Mouse (Mus musculus) midbrain, embryonic 13.5 days (tissue): ENCODE results near the gene Nppb. TPM values are rescaled to one million over a fixed set of nuclear protein-coding genes. Genes with fewer than 3 reads are reported as not detected.
A peak's percentile ranks its signal among the peaks of the same experiment; 100 is the strongest.

Source experiments
- ATAC-seq: fragments of 200-750 bp; cut with Nextera tagmentation; 2 replicates; pipeline ENCODE4 v1.8.0; 2017; ENCODE audit warnings: mild to moderate bottlenecking, moderate TSS enrichment, moderate library complexity
- H3K27ac ChIP-seq: fragments of 300-500 bp; sonication (generic); 2 replicates; pipeline ENCODE4 v1.5.1; 2015; ENCODE audit warnings: inconsistent platforms, mild to moderate bottlenecking, moderate library complexity
- H3K27me3 ChIP-seq: fragments of 300-500 bp; sonication (generic); 2 replicates; pipeline ENCODE4 v1.6.1; 2015; ENCODE audit warnings: mild to moderate bottlenecking, inconsistent platforms
- H3K36me3 ChIP-seq: fragments of 300-500 bp; sonication (generic); 2 replicates; pipeline ENCODE4 v1.6.1; 2015; ENCODE audit warnings: mild to moderate bottlenecking, inconsistent platforms
- H3K4me1 ChIP-seq: fragments of 300-500 bp; sonication (generic); replicated peaks from 2 replicates; pipeline ENCODE4 v1.6.1; 2015; ENCODE audit warnings: inconsistent platforms
- H3K4me2 ChIP-seq: fragments of 300-500 bp; sonication (generic); replicated peaks from 2 replicates; pipeline ENCODE4 v1.6.1; 2015; ENCODE audit warnings: moderate library complexity, mild to moderate bottlenecking, inconsistent platforms
- H3K4me3 ChIP-seq: fragments of 300-500 bp; sonication (generic); replicated peaks from 2 replicates; pipeline ENCODE4 v1.5.1; 2015; ENCODE audit warnings: mild to moderate bottlenecking, inconsistent platforms
- H3K9ac ChIP-seq: fragments of 300-500 bp; sonication (generic); replicated peaks from 2 replicates; pipeline ENCODE4 v1.6.1; 2015; ENCODE audit warnings: mild to moderate bottlenecking, inconsistent platforms
- H3K9me3 ChIP-seq: fragments of 300-500 bp; sonication (generic); 2 replicates; pipeline ENCODE4 v1.6.1; 2016; ENCODE audit warnings: mild to moderate bottlenecking, inconsistent platforms
- WGBS: fragments of 180-500 bp; shearing (Covaris S2); methylation state at CpG from one replicate; pipeline ENCODE4 v1.1.7; 2015; 5-methylcytosine and 5-hydroxymethylcytosine counted together
- polyA plus RNA-seq: library from polyadenylated mRNA; unstranded; fragments of >200 nt; fragmentation: Nextera tagmentation; extraction: Ambion mirVana; gene quantifications from 2 replicates; pipeline ENCODE4 v1.2.1, GENCODE M21; 2015

Nppb gene
- polyA plus RNA-seq, 1 experiment from 2014 or later = not detected

- Histone ChIP-seq H3K27ac (no peak overlapping the region), H3K9me3 (0 out of 2 replicates have a peak, but pooled peaks cover 4% of the 10 kb centered on the region), H3K4me2 (no peak overlapping the region), H3K36me3 (no peaks in the 10 kb centered on the region), H3K4me1 (no peaks in the 10 kb centered on the region), H3K4me3 (no peak overlapping the region), H3K27me3 (no peaks in the 10 kb centered on the region), H3K9ac (no peak overlapping the region)
- WGBS = 76% methylated on average over 7 of the region's 7 CpGs
- ATAC-seq = no peak
Observed at GRCm38 (mm10) chr4:147979441-147979860, 6.1 kb upstream of the Nppb start.

DNA sequence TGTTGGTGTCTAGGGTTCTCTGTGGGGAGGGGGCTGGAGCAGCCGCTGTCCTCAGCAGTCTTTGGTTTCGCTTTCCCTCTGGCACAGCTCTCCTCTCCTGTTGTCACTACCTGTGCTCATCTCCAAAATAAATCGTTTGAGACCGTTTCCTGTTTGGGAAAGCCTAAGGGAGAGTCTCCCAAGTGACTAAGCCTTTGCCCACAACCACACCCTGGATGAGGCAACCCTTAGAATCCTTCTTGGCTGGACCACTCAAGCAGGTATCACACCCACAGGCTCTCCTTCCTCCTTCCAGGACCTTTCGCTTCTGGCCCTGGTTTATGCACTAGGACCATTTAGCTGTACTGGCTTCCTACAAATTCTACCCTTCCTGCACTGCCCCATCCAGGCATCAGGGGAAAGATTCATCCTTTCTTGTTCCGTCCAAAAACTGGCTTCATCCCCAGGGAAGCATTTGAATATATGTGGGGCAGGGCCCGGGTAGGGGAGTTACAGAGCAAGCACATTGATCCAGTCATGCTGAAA is 8.0 kb downstream of the Nppb start:
- Histone ChIP-seq H3K4me3 (no peak overlapping the region), H3K4me2 (no peak overlapping the region), H3K36me3 (no peaks in the 10 kb centered on the region), H3K27me3 (no peaks in the 10 kb centered on the region), H3K9ac (no peak overlapping the region), H3K4me1 (no peaks in the 10 kb centered on the region), H3K27ac (no peak overlapping the region), H3K9me3 (no peaks in the 10 kb centered on the region)
- 68% methylated on average over 7 of the region's 7 CpGs for WGBS
- no peak for ATAC-seq

GRCm38 (mm10) chr4:147995311-147995710 is 9.7 kb downstream of the Nppb start:
- H3K27ac ChIP-seq = no peak overlapping the region
- no peak overlapping the region for H3K9ac ChIP-seq
- no peak overlapping the region for H3K4me3 ChIP-seq
- ATAC-seq = no peak
- no peak overlapping the region for H3K4me2 ChIP-seq
- no peaks in the 10 kb centered on the region for H3K36me3 ChIP-seq
- WGBS = 83% methylated on average over 3 of the region's 3 CpGs
- H3K4me1 ChIP-seq = peaks cover 4% of the 10 kb centered on the region
- no peaks in the 10 kb centered on the region for H3K9me3 ChIP-seq
- no peaks in the 10 kb centered on the region for H3K27me3 ChIP-seq

- 39% methylated on average over 12 of the region's 12 CpGs for whole genome bisulfite sequencing
- Histone ChIP-seq H3K4me1 (peaks cover 28% of the 10 kb centered on the region), H3K9me3 (no peaks in the 10 kb centered on the region), H3K27ac (peak within 1 kb of the TSS; percentile 80), H3K27me3 (no peaks in the 10 kb centered on the region), H3K4me3 (no peak within 1 kb of the TSS), H3K36me3 (peaks cover 26% of the 10 kb centered on the region), H3K4me2 (peak within 1 kb of the TSS; percentile 2; the same call in 1 of the 2 replicates), H3K9ac (peak within 1 kb of the TSS; percentile 28; the same call in 1 of the 2 replicates)
- ATAC-seq = peak; percentile 57
Observed at GRCm38 (mm10) chr4:148000202-148000772, 14.7 kb downstream of the Nppb start, which contains the start of gene Nppa. Gene Nppa (plus strand): TSS chr4:148000722.

- Histone ChIP-seq H3K36me3 (peaks cover 35% of the 10 kb centered on the region), H3K4me3 (no peak overlapping the region), H3K27ac (peak overlapping the region; percentile 80), H3K9me3 (no peaks in the 10 kb centered on the region), H3K9ac (no peak overlapping the region), H3K4me2 (peak overlapping the region; percentile 2; the same call in 1 of the 2 replicates), H3K27me3 (no peaks in the 10 kb centered on the region), H3K4me1 (peaks cover 28% of the 10 kb centered on the region)
- WGBS = 62% methylated on average over 17 of the region's 17 CpGs
- ATAC-seq = peak; percentile 73
Observed at GRCm38 (mm10) chr4:148001013-148001789, 15.6 kb downstream of the Nppb start.

DNA sequence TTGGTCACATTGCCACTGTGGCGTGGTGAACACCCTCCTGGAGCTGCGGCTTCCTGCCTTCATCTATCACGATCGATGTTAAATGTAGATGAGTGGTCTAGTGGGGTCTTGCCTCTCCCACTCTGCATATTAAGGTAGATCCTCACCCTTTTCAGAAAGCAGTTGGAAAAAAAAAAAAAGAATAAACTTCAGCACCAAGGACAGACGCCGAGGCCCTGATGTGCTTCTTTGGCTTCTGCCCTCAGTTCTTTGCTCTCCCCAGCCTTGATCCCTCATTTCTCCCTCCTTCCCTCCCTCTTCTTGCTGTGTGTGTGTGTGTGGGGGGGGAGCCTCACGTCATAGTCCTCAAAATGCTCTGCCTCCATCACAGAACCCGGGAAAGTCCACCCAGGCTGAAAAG is 16.3 kb downstream of the Nppb start:
- no peaks in the 10 kb centered on the region for H3K9me3 ChIP-seq
- H3K27me3 ChIP-seq = no peaks in the 10 kb centered on the region
- ATAC-seq = no peak; the same call in 1 of the 2 replicates
- peaks cover 28% of the 10 kb centered on the region for H3K4me1 ChIP-seq
- H3K4me3 ChIP-seq = no peak overlapping the region
- peaks cover 42% of the 10 kb centered on the region for H3K36me3 ChIP-seq
- no peak overlapping the region for H3K9ac ChIP-seq
- 43% methylated on average over 8 of the region's 8 CpGs for WGBS
- no peak overlapping the region for H3K4me2 ChIP-seq
- peak overlapping the region; percentile 80 for H3K27ac ChIP-seq

GRCm38 (mm10) chr4:148004361-148004760 is 18.8 kb downstream of the Nppb start:
- 88% methylated on average over 7 of the region's 7 CpGs for WGBS
- Histone ChIP-seq H3K4me2 (no peak overlapping the region), H3K9ac (no peak overlapping the region), H3K4me1 (peaks cover 28% of the 10 kb centered on the region), H3K27me3 (no peaks in the 10 kb centered on the region), H3K27ac (no peak overlapping the region), H3K36me3 (peaks cover 67% of the 10 kb centered on the region), H3K9me3 (no peaks in the 10 kb centered on the region), H3K4me3 (no peak overlapping the region)
- no peak for ATAC-seq

DNA sequence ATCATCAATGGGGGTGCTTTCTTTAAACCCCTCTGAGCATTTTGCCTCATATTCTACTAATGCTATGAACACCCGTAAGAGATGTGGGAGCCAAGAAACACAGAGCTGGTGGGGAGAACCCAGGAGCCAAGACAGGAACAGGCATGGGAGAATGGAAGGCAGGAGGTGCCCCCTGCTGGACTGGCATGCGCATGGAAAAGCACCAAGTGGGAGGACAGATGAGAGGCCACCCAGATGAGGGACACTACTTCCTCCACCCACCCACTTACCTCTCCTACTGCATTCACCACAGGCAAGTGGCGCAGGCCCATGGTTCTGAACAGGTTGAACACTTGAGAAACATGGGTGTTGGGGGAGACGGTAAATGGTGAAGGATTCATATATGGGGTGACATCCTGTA is 22.8 kb downstream of the Nppb start:
- Histone ChIP-seq H3K4me3 (no peak overlapping the region), H3K27ac (no peak overlapping the region), H3K4me2 (no peak overlapping the region), H3K27me3 (no peaks in the 10 kb centered on the region), H3K9me3 (no peaks in the 10 kb centered on the region), H3K9ac (no peak overlapping the region), H3K4me1 (no peaks in the 10 kb centered on the region), H3K36me3 (peaks cover 100% of the 10 kb centered on the region)
- 0 out of 2 replicates have a peak, but pooled peaks have one; percentile 6 for ATAC-seq
- WGBS = 83% methylated on average over 4 of the region's 4 CpGs

- no peaks in the 10 kb centered on the region for H3K27me3 ChIP-seq
- H3K4me2 ChIP-seq = no peak overlapping the region
- H3K4me1 ChIP-seq = no peaks in the 10 kb centered on the region
- ATAC-seq = 0 out of 2 replicates have a peak, but pooled peaks have one; percentile 24
- no peak overlapping the region for H3K27ac ChIP-seq
- WGBS = 95% methylated on average over 2 of the region's 2 CpGs
- H3K36me3 ChIP-seq = peaks cover 100% of the 10 kb centered on the region
- no peaks in the 10 kb centered on the region for H3K9me3 ChIP-seq
- H3K4me3 ChIP-seq = no peak overlapping the region
- H3K9ac ChIP-seq = no peak overlapping the region
Observed at GRCm38 (mm10) chr4:148009641-148010040, 24.1 kb downstream of the Nppb start.

DNA sequence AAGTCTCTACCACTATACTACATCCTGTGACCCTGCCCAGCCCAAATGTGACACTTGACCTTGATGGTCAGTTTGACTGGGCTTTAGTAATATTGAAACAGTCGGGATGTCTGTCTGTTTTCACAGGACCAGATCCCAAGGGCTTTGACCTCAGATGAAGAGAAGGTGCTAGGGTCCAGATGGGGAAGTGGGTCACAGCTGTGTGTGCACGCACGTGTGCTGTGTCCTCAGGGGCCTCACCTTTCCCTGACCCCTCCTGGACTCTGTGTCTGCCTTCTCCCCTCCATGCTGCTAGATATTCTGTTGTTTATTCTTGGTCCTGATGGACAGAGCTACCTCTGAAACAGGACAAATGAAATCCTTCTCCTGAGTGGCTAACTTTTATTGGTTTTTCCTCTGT is 25.7 kb downstream of the Nppb start:
- no peak for ATAC-seq
- Histone ChIP-seq H3K27ac (no peak overlapping the region), H3K4me2 (no peak overlapping the region), H3K4me1 (no peaks in the 10 kb centered on the region), H3K27me3 (no peaks in the 10 kb centered on the region), H3K36me3 (peaks cover 100% of the 10 kb centered on the region), H3K9ac (no peak overlapping the region), H3K9me3 (no peaks in the 10 kb centered on the region), H3K4me3 (no peak overlapping the region)
- 74% methylated on average over 3 of the region's 3 CpGs for WGBS

DNA sequence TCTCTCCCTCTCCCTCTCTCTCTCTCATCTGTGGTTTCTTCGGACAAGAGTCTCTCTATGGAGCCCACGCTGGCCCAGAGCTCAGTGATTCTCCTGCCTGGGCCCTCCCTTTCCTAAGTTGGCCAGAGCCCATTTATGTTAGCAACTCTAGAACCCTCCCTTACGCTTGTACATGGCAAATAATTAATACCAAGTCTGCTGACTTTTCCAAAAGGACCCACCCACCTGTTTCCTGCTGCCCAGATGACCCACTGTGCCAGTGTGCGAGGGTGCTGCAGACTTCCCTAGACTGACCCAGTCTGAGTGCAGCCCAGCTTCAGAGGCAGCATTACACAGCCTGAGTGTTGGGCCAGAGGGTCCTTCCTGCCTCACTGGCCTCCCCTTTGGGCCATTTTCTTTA is 26.6 kb downstream of the Nppb start:
- no peaks in the 10 kb centered on the region for H3K9me3 ChIP-seq

GRCm38 (mm10) chr4:148015418-148015817 is 29.8 kb downstream of the Nppb start:
- Histone ChIP-seq H3K4me1 (peaks cover 6% of the 10 kb centered on the region), H3K27me3 (no peaks in the 10 kb centered on the region), H3K9me3 (no peaks in the 10 kb centered on the region), H3K36me3 (peaks cover 97% of the 10 kb centered on the region), H3K27ac (no peak overlapping the region), H3K4me2 (no peak overlapping the region), H3K4me3 (no peak overlapping the region), H3K9ac (no peak overlapping the region)
- WGBS = 84% methylated on average over 10 of the region's 10 CpGs
- ATAC-seq = no peak

More for the DNA sequence above, 26.6 kb downstream of the Nppb start:
- no peak overlapping the region for H3K4me3 ChIP-seq
- H3K27me3 ChIP-seq = no peaks in the 10 kb centered on the region
- peaks cover 100% of the 10 kb centered on the region for H3K36me3 ChIP-seq
- no peak overlapping the region for H3K4me2 ChIP-seq
- WGBS = 90% methylated on average over 4 of the region's 4 CpGs
- no peak for ATAC-seq
- no peak overlapping the region for H3K9ac ChIP-seq
- H3K4me1 ChIP-seq = no peaks in the 10 kb centered on the region
- H3K27ac ChIP-seq = no peak overlapping the region
